ENCODE assay signal across 7 mouse cellular contexts in the genomic region with DNA sequence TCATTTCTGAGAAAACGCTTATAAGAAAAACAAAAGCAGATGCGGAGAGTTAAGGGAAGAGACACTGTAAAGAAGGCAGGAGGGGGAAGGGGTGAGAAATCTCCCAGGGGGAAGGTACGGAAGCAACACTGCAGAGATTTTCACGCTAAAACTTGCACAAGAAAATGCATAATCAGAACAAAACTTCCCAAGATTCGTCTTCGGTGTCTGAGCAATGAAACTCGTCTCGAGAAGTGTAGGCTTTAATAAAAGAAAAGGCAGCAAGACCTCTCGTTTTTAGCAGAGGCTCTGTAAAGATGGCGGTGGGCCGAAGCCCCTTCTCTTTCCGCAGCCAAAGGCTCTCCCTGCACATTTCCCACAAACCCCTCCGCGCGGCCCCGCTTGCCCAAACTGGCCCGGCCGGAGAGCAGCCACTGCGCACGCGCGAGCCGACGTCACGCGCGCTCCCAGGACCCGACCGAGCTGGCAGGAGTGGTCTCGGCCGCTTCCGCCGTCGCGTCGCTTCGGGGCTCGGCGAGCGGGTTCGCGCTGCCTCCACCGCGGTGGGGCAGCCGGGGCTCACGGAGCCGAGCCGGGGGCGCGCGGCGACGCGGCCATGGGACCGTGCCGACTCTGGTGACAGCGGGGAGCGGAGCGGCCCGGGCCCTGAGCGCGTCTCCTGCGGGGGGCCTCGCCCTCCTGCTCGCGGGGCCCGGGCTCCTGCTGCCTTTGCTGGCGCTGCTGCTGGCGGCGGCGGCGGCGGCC. TPM values are rescaled to one million over a fixed set of nuclear protein-coding genes. Genes with fewer than 3 reads are reported as not detected.
DNase-seq lines count a peak whose midpoint lies in the region; ATAC-seq lines count a peak whose summit lies in the region.

Gene Tnks2, plus strand, starts transcription at position 445 of the 744 bp plus-strand sequence.

- peak within 1 kb of the TSS; percentile 98 for H3K9ac ChIP-seq in midbrain, embryonic 13.5 days (replicated peaks)

- H3K4me1 ChIP-seq in embryonic facial prominence, embryonic 10.5 days = peaks cover 21% of the 10 kb centered on the region
- peaks cover 19% of the 10 kb centered on the region for H3K4me1 ChIP-seq in limb, embryonic 10.5 days
- peaks cover 28% of the 10 kb centered on the region for H3K4me1 ChIP-seq in midbrain, embryonic 13.5 days (replicated peaks)

- peaks cover 12% of the 10 kb centered on the region for H3K36me3 ChIP-seq in embryonic facial prominence, embryonic 10.5 days (replicated peaks)
- H3K36me3 ChIP-seq in limb, embryonic 10.5 days = peaks cover 13% of the 10 kb centered on the region
- H3K36me3 ChIP-seq in midbrain, embryonic 13.5 days = peaks cover 5% of the 10 kb centered on the region

- H3K27ac ChIP-seq in embryonic facial prominence, embryonic 10.5 days (replicated peaks) = peak within 1 kb of the TSS; percentile 98
- peak within 1 kb of the TSS; percentile 99 for H3K27ac ChIP-seq in limb, embryonic 10.5 days
- peak within 1 kb of the TSS; percentile 97 for H3K27ac ChIP-seq in midbrain, embryonic 13.5 days

- peak within 1 kb of the TSS; percentile 86 for H3K4me2 ChIP-seq in midbrain, embryonic 13.5 days (replicated peaks)

- H3K4me3 ChIP-seq in embryonic facial prominence, embryonic 10.5 days = peak within 1 kb of the TSS; percentile 94
- H3K4me3 ChIP-seq in limb, embryonic 10.5 days = peak within 1 kb of the TSS; percentile 96
- peak within 1 kb of the TSS; percentile 99 for H3K4me3 ChIP-seq in midbrain, embryonic 13.5 days (replicated peaks)

- no peaks in the 10 kb centered on the region for H3K27me3 ChIP-seq in embryonic facial prominence, embryonic 10.5 days (replicated peaks; ENCODE audit: low read depth, poor library complexity, severe bottlenecking)
- no peaks in the 10 kb centered on the region for H3K27me3 ChIP-seq in limb, embryonic 10.5 days (ENCODE audit: low read depth, poor library complexity, severe bottlenecking)
- H3K27me3 ChIP-seq in midbrain, embryonic 13.5 days = no peaks in the 10 kb centered on the region

- DNase-seq in adrenal gland, postnatal 10 days = peak; percentile 99
- peak; percentile 99 for DNase-seq in embryonic facial prominence, embryonic 10.5 days (ENCODE audit: low spot score)
- peak; percentile 96 for DNase-seq in kidney, adult 11 months
- DNase-seq in limb, embryonic 10.5 days (ENCODE audit: low spot score) = peak; percentile 100
- peak; percentile 84 for DNase-seq in spleen, adult 12 weeks (ENCODE audit: low spot score)

- WGBS in embryonic facial prominence, embryonic 10.5 days = under 1% methylated on average over 73 of the region's 73 CpGs
- under 1% methylated on average over 61 of the region's 73 CpGs for WGBS in limb, embryonic 10.5 days
- under 1% methylated on average over 68 of the region's 73 CpGs for WGBS in midbrain, embryonic 13.5 days

- no peaks in the 10 kb centered on the region for H3K9me3 ChIP-seq in embryonic facial prominence, embryonic 10.5 days
- no peaks in the 10 kb centered on the region for H3K9me3 ChIP-seq in limb, embryonic 10.5 days (replicated peaks)
- no peaks in the 10 kb centered on the region for H3K9me3 ChIP-seq in midbrain, embryonic 13.5 days

- ATAC-seq in granulocyte monocyte progenitor cell, adult 5-6 weeks (replicated peaks; ENCODE audit: poor library complexity, severe bottlenecking) = peak; percentile 94
- ATAC-seq in midbrain, embryonic 13.5 days = peak; percentile 93

RNA-seq across cellular contexts. Expression of gene Tnks2, which starts in this region (rescaled TPM):
- 100 to 1,000 TPM; 119 to 140 TPM for total RNA-seq in adrenal gland, postnatal 10 days (2021)
- 60.3 and 62.4 TPM in 2 replicates for polyA plus RNA-seq in embryonic facial prominence, embryonic 10.5 days (2016; fragmentation: Nextera tagmentation; extraction: Ambion mirVana)
- total RNA-seq in granulocyte monocyte progenitor cell, adult 5-6 weeks (2014; fragmentation: Nextera tagmentation) = 39.1 and 55.1 TPM in 2 replicates
- total RNA-seq in granulocyte monocyte progenitor cell, adult 5-6 weeks (2017) = 60.6 and 71.7 TPM in 2 replicates
- polyA plus RNA-seq in limb, embryonic 10.5 days (2016; fragmentation: Nextera tagmentation; extraction: Ambion mirVana) = 62.2 and 71.8 TPM in 2 replicates
- polyA plus RNA-seq in midbrain, embryonic 13.5 days (2015; fragmentation: Nextera tagmentation; extraction: Ambion mirVana) = 53.0 and 63.7 TPM in 2 replicates

Comparison
In these comparisons a context has a peak if more than half of its experiments do, and no peak if none do; other contexts are left out.
1. Peak in every context shown above with its lines: DNase-seq, ATAC-seq, H3K4me3 ChIP-seq and H3K27ac ChIP-seq.